Mouse (Mus musculus): ENCODE results near the gene Fa2h.

- TF ChIP-seq POLR2A (IDR thresholded peaks at IDR 0.05; ENCODE audit: insufficient read depth, low read length) (no peak), CTCF (IDR thresholded peaks at IDR 0.05; ENCODE audit: low read depth, low read length) (no peak)
Measured at GRCm38 (mm10) chr8:111314729-111315128, 78.9 kb downstream of the Fa2h start.
